Mouse (Mus musculus) heart, embryonic 13.5 days (tissue): ENCODE measurements around the gene Rprml. TPM values are rescaled to one million over a fixed set of nuclear protein-coding genes. Genes with fewer than 3 reads are reported as not detected.
A peak's percentile ranks its signal among the peaks of the same experiment; 100 is the strongest.

Experiments
- ATAC-seq: fragments of 200-750 bp; cut with Nextera tagmentation; 2 replicates; pipeline ENCODE4 v1.8.0; 2017; ENCODE audit warnings: moderate TSS enrichment; ENCODE audit not compliant: insufficient number of reproducible peaks, low FRiP score, low TSS enrichment; ENCODE audit errors: extremely low read depth
- H3K27ac ChIP-seq: fragments of 300-500 bp; sonication (generic); replicated peaks from 2 replicates; pipeline ENCODE4 v1.5.1; 2015; ENCODE audit warnings: moderate library complexity, mild to moderate bottlenecking, inconsistent platforms
- H3K27me3 ChIP-seq: fragments of 300-500 bp; sonication (generic); replicated peaks from 2 replicates; pipeline ENCODE4 v1.6.1; 2015; ENCODE audit warnings: mild to moderate bottlenecking, inconsistent platforms
- H3K36me3 ChIP-seq: fragments of 300-500 bp; sonication (generic); 2 replicates; pipeline ENCODE4 v1.6.1; 2015; ENCODE audit warnings: mild to moderate bottlenecking, inconsistent platforms
- H3K4me1 ChIP-seq: fragments of 300-500 bp; sonication (generic); 2 replicates; pipeline ENCODE4 v1.6.1; 2015; ENCODE audit warnings: inconsistent platforms
- H3K4me2 ChIP-seq: fragments of 300-500 bp; sonication (generic); 2 replicates; pipeline ENCODE4 v1.6.1; 2015; ENCODE audit warnings: inconsistent platforms, mild to moderate bottlenecking, moderate library complexity
- H3K4me3 ChIP-seq: fragments of 300-500 bp; sonication (generic); 2 replicates; pipeline ENCODE4 v1.5.1; 2015; ENCODE audit warnings: moderate library complexity, mild to moderate bottlenecking, inconsistent platforms
- H3K9ac ChIP-seq: fragments of 300-500 bp; sonication (generic); 2 replicates; pipeline ENCODE4 v1.6.1; 2015; ENCODE audit warnings: inconsistent platforms, mild to moderate bottlenecking, moderate library complexity
- H3K9me3 ChIP-seq: fragments of 300-500 bp; sonication (generic); 2 replicates; pipeline ENCODE4 v1.6.1; 2016; ENCODE audit warnings: inconsistent platforms
- WGBS: fragments of 180-500 bp; shearing (Covaris S2); methylation state at CpG from one replicate; pipeline ENCODE4 v1.1.7; 2015; ENCODE audit warnings: mixed read lengths; 5-methylcytosine and 5-hydroxymethylcytosine counted together
- polyA plus RNA-seq: library from polyadenylated mRNA; unstranded; fragments of >200 nt; fragmentation: Nextera tagmentation; extraction: Ambion mirVana; gene quantifications from 2 replicates; pipeline ENCODE4 v1.2.1, GENCODE M21; 2015

Rprml gene
- polyA plus RNA-seq, 1 experiment from 2014 or later, result not detected

DNA sequence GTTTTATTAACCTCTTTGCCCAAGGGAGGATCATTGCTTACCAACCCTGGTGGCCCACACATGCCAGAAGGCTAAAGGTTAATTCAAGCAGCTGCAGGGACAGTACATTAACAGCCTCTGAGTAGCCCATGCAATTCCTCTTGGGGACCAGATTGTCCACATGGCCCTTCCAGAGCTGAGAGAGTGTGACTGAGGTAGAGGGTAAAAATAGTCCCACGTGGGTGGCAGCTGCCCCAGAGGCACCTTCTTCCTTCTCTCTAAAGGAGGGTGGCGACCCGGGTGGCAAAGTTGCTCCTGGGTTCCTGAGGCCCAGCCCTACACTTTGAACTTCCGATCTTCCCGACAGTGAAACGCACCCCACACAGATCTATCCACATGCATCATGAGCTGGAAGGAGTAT is 3.1 kb upstream of the Rprml start:
- WGBS, result 79% methylated on average over 6 of the region's 6 CpGs
- H3K9me3 ChIP-seq, result peaks cover 5% of the 10 kb centered on the region
- ATAC-seq, result no peak
- peaks cover 12% of the 10 kb centered on the region for H3K4me1 ChIP-seq
- H3K27ac ChIP-seq, result no peak overlapping the region
- no peak overlapping the region for H3K4me3 ChIP-seq
- no peak overlapping the region for H3K9ac ChIP-seq
- no peak overlapping the region for H3K4me2 ChIP-seq
- H3K27me3 ChIP-seq, result peaks cover 62% of the 10 kb centered on the region
- no peaks in the 10 kb centered on the region for H3K36me3 ChIP-seq

DNA sequence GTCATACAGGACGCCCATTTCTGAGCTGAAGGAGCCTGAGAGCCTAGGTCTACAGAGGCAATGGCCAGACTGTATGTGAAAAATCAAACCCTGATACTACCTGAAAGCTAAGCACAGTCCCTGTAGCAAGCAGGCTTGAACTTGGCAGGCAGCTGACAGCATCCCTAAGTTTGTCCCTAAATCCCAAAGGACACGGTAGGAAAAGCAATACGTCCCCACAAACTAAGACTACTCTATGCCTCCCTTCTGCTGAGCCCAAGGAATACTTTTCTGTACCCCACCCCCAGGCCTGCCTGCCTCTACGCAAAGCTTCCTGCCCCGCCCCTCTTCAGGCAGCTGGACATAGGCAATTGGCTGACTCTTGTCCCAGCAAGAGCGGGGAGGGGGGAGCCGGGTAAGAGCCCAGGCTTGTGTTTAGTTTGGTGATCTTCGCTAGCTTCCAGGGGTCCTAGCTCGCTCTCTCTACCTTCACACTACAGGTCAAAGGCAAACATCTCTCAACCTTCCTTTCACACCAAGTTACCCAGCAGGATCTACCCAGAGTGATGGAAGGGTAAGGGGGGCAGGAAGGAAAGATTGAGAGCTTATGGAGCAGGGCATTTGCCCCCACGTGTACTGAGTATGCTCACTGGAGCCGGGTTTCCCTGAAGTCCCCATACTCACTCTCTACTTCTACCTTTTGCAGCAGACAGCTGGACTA is 1.3 kb upstream of the Rprml start:
- Histone ChIP-seq H3K36me3 (no peaks in the 10 kb centered on the region), H3K4me3 (no peak overlapping the region), H3K4me1 (peaks cover 12% of the 10 kb centered on the region), H3K27ac (no peak overlapping the region), H3K9ac (no peak overlapping the region), H3K27me3 (peaks cover 71% of the 10 kb centered on the region), H3K9me3 (peaks cover 5% of the 10 kb centered on the region), H3K4me2 (no peak overlapping the region)
- WGBS, result 7% methylated on average over 11 of the region's 11 CpGs
- ATAC-seq, result no peak

DNA sequence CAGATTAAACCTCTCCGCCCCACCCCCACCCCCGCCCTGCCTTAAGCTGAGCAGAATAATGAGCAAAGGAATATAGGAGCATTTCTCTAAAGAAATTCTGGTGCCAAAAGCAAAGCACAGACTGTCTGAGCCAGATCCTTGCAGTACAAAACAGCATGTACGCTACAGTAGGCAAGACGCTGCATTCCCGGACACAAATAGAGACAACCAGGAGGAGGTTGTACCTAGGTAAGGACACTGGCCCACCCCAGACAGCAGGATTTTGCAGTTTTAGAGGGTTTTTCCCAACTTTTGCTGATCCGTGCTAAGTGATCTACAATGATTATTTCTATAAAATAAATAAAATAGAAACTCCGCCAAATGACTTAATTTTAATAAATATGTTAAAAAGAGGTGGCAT is 714 bp upstream of the Rprml start:
- 31% methylated on average over 7 of the region's 7 CpGs for WGBS
- Histone ChIP-seq H3K9ac (no peak overlapping the region), H3K9me3 (peaks cover 5% of the 10 kb centered on the region), H3K27ac (no peak overlapping the region), H3K4me2 (no peak overlapping the region), H3K4me3 (no peak overlapping the region), H3K27me3 (peaks cover 77% of the 10 kb centered on the region), H3K4me1 (peaks cover 12% of the 10 kb centered on the region), H3K36me3 (no peaks in the 10 kb centered on the region)
- no peak for ATAC-seq

DNA sequence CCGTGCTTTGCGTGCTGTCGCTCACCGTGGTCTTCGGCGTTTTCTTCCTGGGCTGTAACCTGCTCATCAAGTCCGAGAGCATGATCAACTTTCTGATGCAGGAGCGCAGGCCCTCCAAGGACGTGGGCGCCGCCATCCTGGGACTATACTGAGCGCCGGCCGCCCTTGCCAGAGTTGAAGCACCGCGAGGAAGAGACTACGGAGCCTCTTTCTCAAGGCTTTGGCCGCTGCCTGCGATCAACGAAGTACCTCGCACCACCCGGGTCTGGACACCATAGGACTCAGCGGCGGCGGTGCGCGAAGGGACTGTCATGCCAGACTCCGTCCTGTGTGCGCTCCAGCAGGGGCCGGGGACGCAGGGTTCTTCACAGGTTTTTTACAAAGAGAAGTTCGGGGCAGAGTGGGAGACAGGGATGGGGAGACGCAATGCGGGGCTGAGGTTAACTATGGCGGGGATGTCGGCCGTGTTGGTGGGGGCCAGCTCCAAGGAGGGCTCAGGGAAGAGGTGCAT is 668 bp downstream of the Rprml start:
- Histone ChIP-seq H3K4me1 (peaks cover 12% of the 10 kb centered on the region), H3K36me3 (no peaks in the 10 kb centered on the region), H3K9ac (no peak overlapping the region), H3K4me2 (peak overlapping the region; percentile 69), H3K9me3 (no peaks in the 10 kb centered on the region), H3K27me3 (peaks cover 91% of the 10 kb centered on the region), H3K27ac (no peak overlapping the region), H3K4me3 (peak overlapping the region; percentile 45)
- ATAC-seq, result no peak
- 1% methylated on average over 37 of the region's 37 CpGs for WGBS

DNA sequence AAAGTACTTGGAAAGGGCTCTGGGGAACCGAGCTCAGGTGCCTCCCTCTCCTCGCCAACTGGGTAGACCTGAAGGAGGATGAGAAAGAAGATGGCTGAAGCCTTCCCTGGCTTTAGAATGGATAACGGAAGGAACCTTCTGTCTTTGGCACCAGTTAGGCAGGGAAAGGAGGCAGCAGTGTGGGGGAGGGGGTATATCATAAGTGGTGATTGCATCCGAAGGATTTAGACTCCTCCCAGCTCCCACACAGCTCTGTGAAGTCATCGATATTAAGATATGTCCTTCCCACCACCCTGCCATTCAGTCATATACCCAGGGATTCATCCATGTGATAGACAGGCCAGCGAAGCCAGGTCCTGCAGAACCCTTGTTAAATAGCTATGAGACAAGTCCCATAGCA is 2.1 kb downstream of the Rprml start:
- Histone ChIP-seq H3K4me3 (no peak overlapping the region), H3K9me3 (no peaks in the 10 kb centered on the region), H3K4me2 (no peak overlapping the region), H3K9ac (no peak overlapping the region), H3K27me3 (peaks cover 100% of the 10 kb centered on the region), H3K36me3 (no peaks in the 10 kb centered on the region), H3K4me1 (peaks cover 12% of the 10 kb centered on the region), H3K27ac (no peak overlapping the region)
- 66% methylated on average over 6 of the region's 6 CpGs for WGBS
- no peak for ATAC-seq

DNA sequence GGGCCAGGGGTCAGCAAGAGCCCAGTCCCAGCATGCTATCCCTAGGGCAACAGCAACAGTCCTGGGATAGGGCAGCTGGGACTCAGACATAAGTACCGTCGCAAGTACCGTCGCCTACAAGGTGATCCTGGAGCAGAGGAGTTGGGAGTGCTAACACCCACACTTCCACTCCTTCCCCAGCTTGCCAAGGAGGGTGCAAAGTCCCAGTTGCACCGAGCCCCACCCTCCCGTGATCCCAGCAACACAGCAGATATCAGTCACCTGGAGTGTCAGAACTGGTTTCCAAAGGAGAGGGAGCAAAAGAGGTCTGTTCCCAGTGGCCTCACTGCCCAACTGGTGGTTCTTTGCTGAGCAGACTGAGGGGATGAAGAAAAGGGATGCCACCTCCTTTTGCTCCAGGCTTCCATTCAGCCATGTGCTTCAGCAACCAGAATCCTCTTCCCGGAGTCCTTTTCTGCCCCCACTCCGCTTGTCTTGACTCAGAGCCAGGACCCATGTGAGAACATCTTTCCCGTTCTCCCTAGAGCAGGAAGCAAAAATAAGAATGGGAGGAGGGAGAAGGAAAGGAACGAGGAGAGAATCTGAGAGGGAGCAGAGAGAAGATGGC is 4.1 kb downstream of the Rprml start:
- H3K4me1 ChIP-seq, result peaks cover 12% of the 10 kb centered on the region
- no peak overlapping the region for H3K9ac ChIP-seq
- H3K27me3 ChIP-seq, result peaks cover 98% of the 10 kb centered on the region
- no peak overlapping the region for H3K4me2 ChIP-seq
- ATAC-seq, result no peak
- H3K27ac ChIP-seq, result no peak overlapping the region
- no peak overlapping the region for H3K4me3 ChIP-seq
- H3K36me3 ChIP-seq, result no peaks in the 10 kb centered on the region
- WGBS, result 58% methylated on average over 10 of the region's 10 CpGs
- H3K9me3 ChIP-seq, result no peaks in the 10 kb centered on the region

DNA sequence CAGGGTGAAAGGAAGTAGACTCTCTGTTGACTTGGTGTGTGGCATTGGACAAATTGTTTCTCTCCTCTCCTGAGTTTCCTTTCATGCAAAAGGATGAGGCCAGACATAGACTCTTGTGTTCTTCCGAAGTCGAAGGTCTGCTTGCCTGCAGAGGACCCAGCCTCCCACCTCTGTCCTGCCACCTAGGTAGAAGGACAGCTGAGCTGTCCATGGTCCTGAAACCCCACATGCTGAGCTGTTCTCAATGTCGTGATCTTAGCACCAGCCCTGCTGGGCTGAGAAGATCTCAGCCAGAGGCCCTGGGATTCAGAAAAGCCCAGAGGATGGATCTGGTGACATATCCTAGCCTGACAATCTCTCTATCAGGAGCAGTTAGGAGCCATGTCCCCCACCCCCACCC is 7.2 kb downstream of the Rprml start:
- H3K9me3 ChIP-seq, result no peaks in the 10 kb centered on the region
- no peak overlapping the region for H3K4me3 ChIP-seq
- WGBS, result 6% methylated on average over 3 of the region's 3 CpGs
- no peak overlapping the region for H3K9ac ChIP-seq
- H3K36me3 ChIP-seq, result no peaks in the 10 kb centered on the region
- H3K27me3 ChIP-seq, result peaks cover 75% of the 10 kb centered on the region
- no peak overlapping the region for H3K4me2 ChIP-seq
- no peak for ATAC-seq
- H3K27ac ChIP-seq, result no peak overlapping the region
- H3K4me1 ChIP-seq, result no peaks in the 10 kb centered on the region

DNA sequence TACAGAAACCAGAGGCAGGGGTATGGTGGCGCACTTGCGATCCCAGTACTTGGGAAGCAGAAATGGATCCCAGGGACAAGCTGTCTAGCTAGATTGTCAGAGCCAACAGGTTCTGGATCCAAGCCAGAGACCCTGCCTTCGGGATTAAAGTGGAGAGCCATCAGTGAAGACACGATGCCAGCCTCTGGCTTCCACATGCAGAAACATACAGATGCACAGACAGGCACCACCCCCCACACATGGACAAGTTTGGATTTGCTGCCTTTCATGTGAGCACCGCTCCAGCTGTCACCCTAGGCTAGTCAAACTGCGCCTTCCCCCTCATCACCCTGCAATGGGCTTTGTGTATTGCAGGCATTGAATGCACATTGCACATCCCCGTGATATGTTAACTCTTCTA is 8.8 kb downstream of the Rprml start:
- H3K4me2 ChIP-seq, result no peak overlapping the region
- 72% methylated on average over 7 of the region's 7 CpGs for WGBS
- H3K27ac ChIP-seq, result no peak overlapping the region
- H3K4me1 ChIP-seq, result no peaks in the 10 kb centered on the region
- no peaks in the 10 kb centered on the region for H3K9me3 ChIP-seq
- no peak overlapping the region for H3K9ac ChIP-seq
- H3K36me3 ChIP-seq, result no peaks in the 10 kb centered on the region
- no peak overlapping the region for H3K4me3 ChIP-seq
- H3K27me3 ChIP-seq, result peaks cover 62% of the 10 kb centered on the region
- ATAC-seq, result no peak

DNA sequence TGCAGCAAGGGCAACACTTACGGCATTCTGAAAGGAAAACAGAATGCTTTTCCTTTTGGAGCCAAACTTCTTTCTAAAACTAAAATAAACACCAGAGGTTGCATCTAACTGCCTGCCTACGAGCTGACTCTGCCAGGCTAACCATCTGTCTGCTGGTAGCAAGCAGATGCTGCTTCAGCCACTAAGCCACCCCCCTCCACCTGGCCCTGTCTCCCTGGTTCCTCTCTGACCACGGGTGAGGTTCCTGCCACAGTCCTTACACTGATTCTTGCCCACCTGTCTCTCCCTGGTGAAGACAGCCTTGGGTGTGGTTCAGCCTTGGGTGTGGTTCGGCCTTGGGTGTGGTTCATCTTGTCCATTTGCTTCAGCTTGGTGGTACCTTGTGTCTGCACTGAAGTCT is 12.5 kb downstream of the Rprml start:
- H3K9me3 ChIP-seq, result no peaks in the 10 kb centered on the region
- WGBS, result 56% methylated on average over 4 of the region's 4 CpGs
- no peak for ATAC-seq

DNA sequence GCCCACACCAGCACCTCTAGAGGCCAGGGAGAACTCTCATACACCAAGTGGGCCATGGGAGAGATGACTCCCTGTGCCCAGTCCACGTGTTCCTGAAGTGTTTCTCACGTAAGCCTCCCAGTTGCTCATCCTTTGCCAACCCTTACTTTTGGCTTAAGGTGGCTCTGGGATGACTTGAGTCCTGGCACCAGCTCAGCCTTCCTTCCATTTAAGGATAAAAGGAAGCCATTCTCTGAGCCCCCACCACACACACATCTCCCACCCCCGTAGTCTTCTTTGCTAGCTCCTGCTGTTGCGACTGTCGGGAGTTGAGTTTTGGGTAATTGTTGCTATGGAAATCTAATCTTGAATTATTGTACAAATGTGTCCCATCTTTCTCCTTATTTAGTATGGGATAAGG is 13.2 kb downstream of the Rprml start:
- 0 out of 2 replicates have a peak, but pooled peaks cover 3% of the 10 kb centered on the region for H3K4me1 ChIP-seq
- WGBS, result 65% methylated on average over 5 of the region's 5 CpGs
- H3K36me3 ChIP-seq, result no peaks in the 10 kb centered on the region
- H3K27ac ChIP-seq, result no peak overlapping the region
- no peak overlapping the region for H3K4me3 ChIP-seq
- ATAC-seq, result no peak
- H3K9ac ChIP-seq, result no peak overlapping the region
- peaks cover 32% of the 10 kb centered on the region for H3K27me3 ChIP-seq
- no peak overlapping the region for H3K4me2 ChIP-seq
- H3K9me3 ChIP-seq, result no peaks in the 10 kb centered on the region

More for the DNA sequence above, 12.5 kb downstream of the Rprml start:
- no peaks in the 10 kb centered on the region for H3K36me3 ChIP-seq
- H3K4me3 ChIP-seq, result no peak overlapping the region
- no peak overlapping the region for H3K27ac ChIP-seq
- H3K9ac ChIP-seq, result no peak overlapping the region
- H3K4me1 ChIP-seq, result 0 out of 2 replicates have a peak, but pooled peaks cover 3% of the 10 kb centered on the region
- no peak overlapping the region for H3K4me2 ChIP-seq
- H3K27me3 ChIP-seq, result peaks cover 32% of the 10 kb centered on the region

DNA sequence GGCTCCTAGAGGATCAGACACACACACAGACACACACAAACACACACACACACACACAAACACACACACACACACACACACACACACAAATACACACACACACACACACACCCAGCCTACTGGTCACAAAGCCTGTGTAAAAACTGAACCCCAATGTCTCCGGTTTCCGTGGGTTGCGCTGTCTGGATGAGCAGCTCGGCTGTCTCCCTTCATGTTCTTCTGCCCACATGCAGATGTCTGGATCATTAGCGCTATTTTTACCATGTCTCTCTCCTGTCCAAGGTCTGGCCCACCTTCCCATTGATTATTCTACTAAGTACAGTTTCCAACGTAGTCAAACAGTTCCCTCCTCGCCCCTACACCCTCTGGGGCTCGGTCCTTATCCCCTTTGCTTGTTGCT is 13.7 kb downstream of the Rprml start:
- Histone ChIP-seq H3K36me3 (no peaks in the 10 kb centered on the region), H3K9me3 (no peaks in the 10 kb centered on the region), H3K4me3 (no peak overlapping the region), H3K4me1 (0 out of 2 replicates have a peak, but pooled peaks cover 3% of the 10 kb centered on the region), H3K27ac (no peak overlapping the region), H3K27me3 (peaks cover 27% of the 10 kb centered on the region), H3K9ac (no peak overlapping the region), H3K4me2 (no peak overlapping the region)
- no peak for ATAC-seq
- 79% methylated on average over 8 of the region's 8 CpGs for WGBS

DNA sequence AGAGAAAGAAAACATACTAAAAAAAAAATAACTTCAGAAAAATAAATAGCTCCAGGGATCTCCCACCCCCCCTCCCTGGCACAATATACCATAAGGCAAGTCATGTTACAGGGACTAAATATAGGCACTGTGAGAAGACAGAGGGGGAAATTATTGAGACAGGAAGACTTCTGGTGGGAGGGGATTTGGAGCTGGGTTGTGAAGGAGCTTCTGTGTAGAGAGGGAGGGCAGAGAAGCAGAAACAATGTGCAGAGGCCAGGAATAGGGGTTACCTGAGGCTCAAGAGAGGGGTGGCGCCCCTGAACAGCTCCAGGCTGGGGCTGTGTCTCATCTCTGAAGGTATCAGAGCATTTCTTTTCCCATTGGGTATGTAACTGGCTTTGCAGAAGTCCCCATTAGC is 16.3 kb downstream of the Rprml start:
- no peak overlapping the region for H3K4me3 ChIP-seq
- peaks cover 17% of the 10 kb centered on the region for H3K27me3 ChIP-seq
- ATAC-seq, result no peak
- WGBS, result 31% methylated on average over 1 of the region's 1 CpGs
- H3K27ac ChIP-seq, result no peak overlapping the region
- H3K9me3 ChIP-seq, result no peaks in the 10 kb centered on the region
- H3K36me3 ChIP-seq, result no peaks in the 10 kb centered on the region
- H3K9ac ChIP-seq, result no peak overlapping the region
- 0 out of 2 replicates have a peak, but pooled peaks cover 3% of the 10 kb centered on the region for H3K4me1 ChIP-seq
- no peak overlapping the region for H3K4me2 ChIP-seq
